Mouse (Mus musculus) ovary, adult 10 weeks (tissue): ENCODE results near the gene Slc28a3. TPM values are rescaled to one million over a fixed set of nuclear protein-coding genes. Genes with fewer than 3 reads are reported as not detected.

Source experiments
- polyA plus RNA-seq: library from polyadenylated mRNA; stranded (reverse); fragments of 350-450 nt; fragmentation: Illumina TruSeq; extraction: RNeasy Lipid Tissue Mini Kit (QIAGEN cat#74804); gene quantifications from one replicate; pipeline ENCODE4 v1.2.3, GENCODE M21; 2014

The Slc28a3 gene
- polyA plus RNA-seq, result 1.5 TPM

GRCm38 (mm10) chr13:58610716-58611115 lies at the start of gene Slc28a3:
TSS of gene Slc28a3 (minus strand) at chr13:58610877.

Other genes starting within 250 kb of the Slc28a3 start
- 13.5 TPM for gene 2210016F16Rik, start 225.7 kb downstream of the Slc28a3 start, polyA plus RNA-seq
- gene Rmi1, start 208.6 kb downstream of the Slc28a3 start, polyA plus RNA-seq, result 75.3 TPM
- 3,310 TPM for gene Hnrnpk, start 207.5 kb downstream of the Slc28a3 start, polyA plus RNA-seq
- gene Ntrk2, start 195.7 kb upstream of the Slc28a3 start, polyA plus RNA-seq, result 36.7 TPM